Mouse (Mus musculus) urinary bladder, postnatal 10 days (tissue): ENCODE data around the gene Lcn9.
"Not testable (repeated sequence)": the region's sequence is repeated elsewhere in the genome, so short reads cannot be mapped to it uniquely, and the experiment has no call there.

Experiments used
- DNase-seq: peaks from one replicate; pipeline ENCODE4 v3.0.0; 2022; ENCODE audit warnings: low spot score

Gene Lcn9

GRCm38 (mm10) chr2:25822806-25823205, at the start of gene Lcn9:
Lcn9 (plus strand) TSS chr2:25823153.
- no peak for DNase-seq

- no peak for DNase-seq
Measured at GRCm38 (mm10) chr2:25773507-25773906, 49.4 kb upstream of the Lcn9 start.

- no peak for DNase-seq
Measured at GRCm38 (mm10) chr2:25774640-25775039, 48.3 kb upstream of the Lcn9 start.

- no peak for DNase-seq
Measured at GRCm38 (mm10) chr2:25775991-25776390, 47.0 kb upstream of the Lcn9 start.

GRCm38 (mm10) chr2:25776717-25777116, 46.2 kb upstream of the Lcn9 start, which contains the start of gene Lcn11:
Lcn11 (plus strand) TSS chr2:25777017.
- DNase-seq = no peak

- no peak for DNase-seq
Measured at GRCm38 (mm10) chr2:25779076-25779475, 43.9 kb upstream of the Lcn9 start.

GRCm38 (mm10) chr2:25780921-25781320, 42.0 kb upstream of the Lcn9 start:
- DNase-seq = no peak

- DNase-seq = no peak
Measured at GRCm38 (mm10) chr2:25781957-25782356, 41.0 kb upstream of the Lcn9 start, which contains the start of gene Gm13539. Gm13539 (plus strand) TSS chr2:25782257.

GRCm38 (mm10) chr2:25785573-25786322, 37.2 kb upstream of the Lcn9 start:
- no peak for DNase-seq

- no peak for DNase-seq
Measured at GRCm38 (mm10) chr2:25789092-25789491, 33.9 kb upstream of the Lcn9 start.

- no peak for DNase-seq
Measured at GRCm38 (mm10) chr2:25797635-25798034, 25.3 kb upstream of the Lcn9 start.

- DNase-seq = no peak
Measured at GRCm38 (mm10) chr2:25798065-25798464, 24.9 kb upstream of the Lcn9 start.

GRCm38 (mm10) chr2:25811711-25812110, 11.2 kb upstream of the Lcn9 start:
- DNase-seq = no peak

- no peak for DNase-seq
Measured at GRCm38 (mm10) chr2:25813364-25813763, 9.6 kb upstream of the Lcn9 start.

- not testable (repeated sequence) for DNase-seq
Measured at GRCm38 (mm10) chr2:25815748-25816147, 7.2 kb upstream of the Lcn9 start, which contains the start of gene Glt6d1. Glt6d1 (minus strand) TSS chr2:25815848.

- no peak for DNase-seq
Measured at GRCm38 (mm10) chr2:25824751-25825150, 1.8 kb downstream of the Lcn9 start.

GRCm38 (mm10) chr2:25828344-25828947, 5.5 kb downstream of the Lcn9 start:
- no peak for DNase-seq

- no peak for DNase-seq
Measured at GRCm38 (mm10) chr2:25830786-25831185, 7.8 kb downstream of the Lcn9 start.

GRCm38 (mm10) chr2:25836291-25836690, 13.3 kb downstream of the Lcn9 start:
- peak; percentile 23 for DNase-seq

GRCm38 (mm10) chr2:25842161-25842560, 19.2 kb downstream of the Lcn9 start:
- DNase-seq = no peak

- DNase-seq = no peak
Measured at GRCm38 (mm10) chr2:25842758-25843157, 19.8 kb downstream of the Lcn9 start.

- DNase-seq = no peak
Measured at GRCm38 (mm10) chr2:25844097-25844496, 21.1 kb downstream of the Lcn9 start.

GRCm38 (mm10) chr2:25846516-25846915, 23.6 kb downstream of the Lcn9 start:
- no peak for DNase-seq
